Mouse (Mus musculus): Measurements from ENCODE around the gene Sh3gl3.

GRCm38 (mm10) chr7:82338532-82338931, 164.9 kb downstream of the Sh3gl3 start:
- no peak for TF ChIP-seq CTCF (IDR thresholded peaks at IDR 0.05; ENCODE audit: low read depth, low read length)
- TF ChIP-seq POLR2A (IDR thresholded peaks at IDR 0.05; ENCODE audit: extremely low read depth, insufficient read depth, low read length): no peak

Measured in liver, adult 2 months (tissue).